Mouse (Mus musculus): ENCODE measurements around the gene Rdh1.

GRCm38 (mm10) chr10:127731397-127731796, 28.1 kb upstream of the Rdh1 start:
- TF ChIP-seq GATA1 (IDR thresholded peaks at IDR 0.05; ENCODE audit: borderline replicate concordance, low read length) = no peak
- TF ChIP-seq FLI1 (IDR thresholded peaks at IDR 0.05; ENCODE audit: low read length) = no peak

All from megakaryocyte, embryonic 14.5 days (primary cell).